Mouse (Mus musculus) urinary bladder, adult 18-20 months (tissue): Measurements from ENCODE around the gene Spib.

Experiments used
- DNase-seq, 2 experiments: peaks; one replicate each; pipeline ENCODE4 v3.0.0; 2022; ENCODE audit warnings: low spot score in 2 of 2, mixed read lengths in 2 of 2

The Spib gene

DNA sequence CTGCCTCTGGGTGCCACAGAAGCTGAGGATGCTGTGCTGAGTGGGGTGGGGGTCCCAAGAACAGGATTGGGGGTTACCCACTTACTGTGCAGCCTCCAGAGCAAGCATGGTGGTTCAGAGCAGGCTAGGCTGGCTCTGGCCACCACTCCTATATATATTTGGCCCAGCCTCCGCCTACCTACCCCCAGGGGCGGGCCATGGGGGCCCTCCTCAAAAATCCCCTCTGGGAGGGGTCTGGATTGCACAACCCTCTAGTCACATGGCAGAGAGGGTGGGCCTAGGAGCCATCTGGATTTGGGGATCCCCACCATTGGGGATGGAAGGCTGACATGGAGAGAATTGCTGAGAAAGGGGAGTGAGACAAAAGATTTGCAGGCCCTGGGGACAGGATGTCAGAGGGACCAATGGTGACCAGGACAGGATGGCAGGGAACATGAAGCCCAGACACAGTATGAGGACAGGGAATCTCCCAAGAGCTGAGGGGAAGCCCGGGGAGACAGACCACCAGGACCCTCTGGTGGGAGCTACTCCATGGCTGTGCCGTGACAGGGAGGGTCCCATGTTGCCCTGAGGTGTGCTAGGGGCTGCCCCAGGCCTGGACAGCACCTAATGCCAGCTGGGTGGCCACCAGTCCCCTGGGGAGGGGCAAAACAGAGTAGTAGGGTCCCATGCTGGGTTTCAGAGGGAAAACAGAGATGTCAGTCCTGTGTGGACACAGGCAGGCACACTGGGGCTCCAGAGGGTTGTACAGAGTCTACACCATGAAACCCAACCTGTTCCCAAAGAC is at the start of gene Spib:
Gene Spib (minus strand): TSS at position 126 of the 787 bp plus-strand sequence.
- DNase-seq, result no peak

DNA sequence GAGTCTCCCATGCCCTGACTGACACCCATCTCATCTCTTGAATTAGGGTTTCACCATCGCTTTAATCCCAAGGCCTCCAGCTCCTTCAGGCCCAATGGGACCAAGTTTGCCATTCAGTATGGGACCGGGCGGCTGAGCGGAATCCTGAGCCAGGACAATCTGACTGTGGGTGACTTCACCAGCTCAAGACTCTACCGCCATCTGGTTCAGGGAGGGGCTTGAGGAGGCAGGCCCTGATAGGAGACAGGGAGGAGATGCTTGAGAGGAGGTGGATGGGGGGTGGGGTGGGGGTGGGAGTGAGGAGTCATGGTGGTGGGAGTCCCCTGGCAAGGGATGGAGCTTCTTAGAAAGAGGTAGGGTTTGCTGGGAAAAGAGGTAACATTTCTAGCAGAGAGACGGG is 49.8 kb upstream of the Spib start:
- no peak for DNase-seq

- no peak for DNase-seq
Measured at GRCm38 (mm10) chr7:44576333-44576844, 44.5 kb upstream of the Spib start.

DNA sequence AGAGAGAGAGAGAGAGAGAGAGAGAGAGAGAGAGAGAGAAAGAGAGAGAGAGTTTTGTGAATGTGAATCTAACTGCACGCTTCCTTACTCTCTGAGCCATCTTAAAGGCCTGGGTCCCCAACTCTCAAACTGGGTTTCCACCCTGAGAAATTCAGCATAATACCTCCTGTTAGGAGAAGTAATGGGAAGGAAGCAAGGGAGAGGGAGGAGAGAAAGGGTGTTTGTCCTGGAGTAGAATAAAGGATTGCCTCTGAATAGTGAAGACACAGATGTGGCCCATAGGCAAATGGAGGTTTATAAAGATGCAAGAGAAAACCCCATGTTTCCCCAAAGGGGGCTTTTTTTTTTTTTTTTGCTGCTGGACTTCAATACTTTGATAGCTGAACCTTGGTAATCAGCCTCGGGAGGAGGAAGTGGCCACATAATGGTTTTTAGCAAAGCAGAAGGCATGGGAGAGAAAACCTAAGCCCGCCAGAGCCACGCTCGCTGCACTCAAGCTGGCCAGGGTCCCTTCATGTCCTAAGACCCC is 41.1 kb upstream of the Spib start:
- DNase-seq, result no peak

DNA sequence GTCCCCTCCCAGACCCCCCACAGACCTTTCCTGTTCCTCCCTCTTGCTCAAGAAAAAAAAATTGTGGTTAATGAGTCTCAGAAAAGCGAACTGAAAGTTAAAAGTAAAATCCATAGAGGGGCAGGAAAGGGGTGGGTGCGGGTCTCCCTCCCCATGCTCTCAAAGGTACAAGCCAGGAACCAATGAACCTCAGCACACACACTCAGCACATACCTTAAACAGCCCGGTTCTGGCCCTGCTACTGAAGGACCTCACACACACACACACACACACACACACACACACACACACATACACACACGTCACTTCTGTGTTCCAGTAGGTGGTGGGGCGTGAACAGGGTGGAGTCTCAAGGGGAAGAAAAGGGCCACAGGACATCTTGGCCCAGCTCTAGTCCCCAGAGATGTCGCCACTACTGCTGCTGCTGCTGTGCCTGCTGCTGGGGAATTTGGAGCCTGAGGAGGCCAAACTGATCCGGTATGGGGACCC is 40.4 kb upstream of the Spib start, which contains the start of gene Napsa:
Gene Napsa (plus strand): TSS at position 168 of the 489 bp plus-strand sequence.
- DNase-seq, result no peak

GRCm38 (mm10) chr7:44571811-44572210 is 39.9 kb upstream of the Spib start:
- no peak for DNase-seq

- no peak for DNase-seq
Measured at GRCm38 (mm10) chr7:44570989-44571388, 39.1 kb upstream of the Spib start.

- DNase-seq, result no peak
Measured at GRCm38 (mm10) chr7:44568803-44569202, 36.9 kb upstream of the Spib start.

GRCm38 (mm10) chr7:44565414-44565813 is 33.5 kb upstream of the Spib start:
- no peak for DNase-seq

GRCm38 (mm10) chr7:44564486-44564885 is 32.6 kb upstream of the Spib start:
- no peak for DNase-seq

DNA sequence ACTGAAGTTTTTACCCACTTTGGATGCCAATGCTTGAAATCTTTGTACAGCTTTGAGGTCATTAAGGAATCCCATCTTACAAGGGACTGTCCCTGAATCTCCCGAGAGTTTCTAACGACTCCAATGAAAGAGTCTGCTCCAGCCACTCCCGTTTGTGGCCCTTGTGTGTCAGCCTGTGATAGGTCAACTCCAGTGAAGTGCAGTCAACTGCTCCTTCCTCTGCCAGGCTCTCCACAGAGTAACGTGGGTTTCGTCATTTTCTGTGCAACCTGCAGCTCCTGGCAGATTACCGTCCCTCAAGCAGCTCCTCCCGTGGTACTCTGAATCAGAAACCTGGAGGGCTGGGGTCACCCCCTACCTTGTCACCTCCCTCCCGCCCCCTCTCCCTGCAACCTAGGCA is 31.4 kb upstream of the Spib start:
- DNase-seq, result no peak

DNA sequence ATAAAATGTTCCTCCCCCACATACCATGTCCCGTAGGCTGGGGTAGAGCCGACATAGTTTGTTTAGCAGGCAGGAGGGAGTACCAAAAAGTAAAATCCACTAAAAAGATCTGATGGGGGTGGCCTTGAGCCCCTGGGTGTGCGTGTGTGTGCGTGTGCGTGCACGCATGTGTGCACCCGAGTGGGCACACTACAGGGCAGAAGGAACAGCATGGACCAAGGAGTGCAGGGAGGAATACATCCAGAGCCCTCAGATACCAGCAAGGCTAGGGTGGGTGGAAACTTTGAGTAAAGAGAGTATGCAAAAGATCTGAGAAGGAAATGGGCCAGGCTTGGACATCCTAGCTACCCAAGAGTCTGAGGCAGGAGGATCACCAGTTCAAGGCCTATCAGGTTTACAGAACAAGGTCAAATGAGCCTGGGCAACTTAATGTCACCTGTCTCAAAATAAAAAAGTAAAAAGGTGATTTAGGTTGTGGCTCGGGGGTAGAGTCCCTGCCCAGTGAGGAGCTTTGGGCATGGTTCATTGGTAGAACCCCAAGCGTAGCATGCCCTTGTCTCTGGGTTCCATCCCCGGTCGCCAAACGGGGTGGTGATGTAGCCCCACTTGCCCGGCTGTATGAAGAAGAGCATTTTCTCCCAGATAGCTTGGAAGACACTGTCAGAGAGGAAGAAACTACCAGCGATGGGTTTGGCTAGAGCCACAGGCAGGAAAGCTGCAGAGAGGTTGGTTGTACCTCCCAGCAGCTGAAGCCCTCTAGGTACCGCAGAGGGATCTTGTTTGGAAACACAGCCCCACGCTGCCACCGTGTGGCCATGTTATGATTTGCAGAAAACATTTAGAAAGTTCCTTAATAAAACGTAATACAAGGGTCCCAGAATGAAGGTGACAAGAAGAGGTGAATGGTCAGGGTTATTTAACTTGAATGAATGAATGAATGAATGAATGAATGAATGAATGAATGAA is 28.8 kb upstream of the Spib start:
- DNase-seq, result peak; percentile 50 to 51

- DNase-seq, result no peak
Measured at GRCm38 (mm10) chr7:44557629-44558028, 25.8 kb upstream of the Spib start.

DNA sequence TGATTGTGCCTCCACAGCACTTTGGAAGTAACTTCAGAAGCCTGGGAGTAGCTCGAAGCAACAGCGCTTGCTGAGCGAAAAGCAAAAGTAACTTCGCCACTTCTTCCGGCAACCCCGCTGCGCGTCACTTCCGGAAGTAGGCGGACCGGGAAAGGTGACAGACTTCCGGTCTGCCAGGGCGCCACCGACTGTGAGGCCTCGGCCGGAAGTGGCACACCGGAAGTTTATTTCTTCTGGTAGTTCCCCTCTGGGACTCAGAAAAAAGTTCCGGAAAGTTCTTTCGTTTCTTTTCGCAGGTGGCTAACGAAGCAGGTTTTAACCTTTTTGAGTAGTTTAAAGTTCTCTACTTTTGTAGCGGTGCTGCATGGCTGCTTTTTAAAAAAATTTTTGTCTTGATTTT is 22.0 kb upstream of the Spib start, which contains the start of gene Nr1h2:
Gene Nr1h2 (minus strand): TSS at position 126 of the 400 bp plus-strand sequence.
- peak; percentile 91 to 94 for DNase-seq

DNA sequence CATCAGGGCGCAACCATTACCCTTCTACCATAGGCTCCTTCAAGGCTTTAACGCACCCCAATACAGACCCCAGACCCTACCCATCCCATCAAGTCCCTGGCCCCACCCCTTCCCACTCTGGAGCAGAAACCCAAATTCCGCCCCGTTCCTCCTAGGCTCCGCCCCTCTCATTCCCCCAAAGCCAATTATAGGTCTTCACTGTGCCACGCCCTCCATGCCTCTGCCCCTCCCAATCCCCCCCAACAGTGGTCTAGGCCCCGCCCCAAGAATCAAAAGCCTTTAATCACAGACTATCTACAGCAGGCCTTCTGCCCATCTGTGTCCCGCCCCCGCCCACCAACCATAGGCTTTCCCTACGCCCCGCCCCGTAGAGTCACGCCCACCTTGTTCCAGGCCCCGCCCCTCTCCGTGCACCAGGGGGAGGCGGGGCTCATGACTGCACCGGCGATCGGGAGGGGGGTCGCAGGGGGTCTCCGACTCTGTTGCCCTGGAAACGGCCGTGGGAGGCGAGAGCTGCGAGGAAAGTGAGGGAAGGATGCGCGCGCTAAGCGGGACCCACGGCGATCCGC is 21.4 kb upstream of the Spib start:
- peak; percentile 59 to 63 for DNase-seq

- DNase-seq, result no peak
Measured at GRCm38 (mm10) chr7:44552141-44552908, 20.5 kb upstream of the Spib start.

- DNase-seq, result no peak
Measured at GRCm38 (mm10) chr7:44551731-44552130, 19.9 kb upstream of the Spib start.

DNA sequence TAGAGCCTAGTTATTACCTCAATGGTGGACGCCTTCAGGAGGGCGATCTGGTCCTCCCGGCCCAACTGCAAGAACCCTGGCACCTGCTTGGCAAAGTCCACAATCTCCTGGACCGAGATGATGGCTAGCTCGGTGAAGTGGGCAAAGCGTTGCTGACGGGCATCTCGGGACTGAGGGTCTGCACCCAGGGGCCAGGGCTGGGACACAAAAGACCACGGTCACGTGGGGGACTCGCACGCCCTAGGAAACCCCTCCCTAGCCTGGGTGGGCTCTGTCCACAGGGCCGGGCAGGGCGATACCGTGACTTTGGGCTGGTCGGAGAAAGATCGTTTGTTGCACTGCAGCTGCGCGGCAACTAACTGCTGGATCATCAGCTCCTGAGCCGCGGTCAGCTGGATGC is 19.4 kb upstream of the Spib start:
- DNase-seq, result no peak

GRCm38 (mm10) chr7:44550409-44550678 is 18.5 kb upstream of the Spib start:
- DNase-seq, result no peak

GRCm38 (mm10) chr7:44549621-44550408 is 17.9 kb upstream of the Spib start:
- DNase-seq, result no peak
